Mouse (Mus musculus) lung, postnatal 0 days (tissue): ENCODE measurements around the gene Trim10. TPM values are rescaled to one million over a fixed set of nuclear protein-coding genes. Genes with fewer than 3 reads are reported as not detected.

Source experiments
- ATAC-seq: fragments of 200-750 bp; cut with Nextera tagmentation; 2 replicates; pipeline ENCODE4 v1.8.0; 2017; ENCODE audit warnings: moderate library complexity
- DNase-seq: peaks from one replicate; pipeline ENCODE4 v3.0.0-alpha.2; 2016; ENCODE audit warnings: low spot score
- H3K27ac ChIP-seq: fragments of 300-500 bp; sonication (generic); 2 replicates; pipeline ENCODE4 v1.5.1; 2014; ENCODE audit warnings: antibody characterized with exemption, mild to moderate bottlenecking, low read length, mixed read lengths
- H3K27me3 ChIP-seq: fragments of 300-500 bp; sonication (generic); replicated peaks from 2 replicates; pipeline ENCODE4 v1.6.1; 2014; ENCODE audit warnings: low read length, mixed read lengths; ENCODE audit not compliant: insufficient read depth
- H3K36me3 ChIP-seq: fragments of 300-500 bp; sonication (generic); 2 replicates; pipeline ENCODE4 v1.6.1; 2014; ENCODE audit warnings: low read length, mixed read lengths; ENCODE audit not compliant: insufficient read depth
- H3K4me1 ChIP-seq: fragments of 300-500 bp; sonication (generic); 2 replicates; pipeline ENCODE4 v1.6.1; 2014; ENCODE audit warnings: antibody characterized with exemption, low read depth, low read length, mixed read lengths; ENCODE audit not compliant: insufficient read depth
- H3K4me2 ChIP-seq: fragments of 300-500 bp; sonication (generic); replicated peaks from 2 replicates; pipeline ENCODE4 v1.6.1; 2014; ENCODE audit warnings: low read depth, mild to moderate bottlenecking, low read length, moderate library complexity, mixed read lengths
- H3K4me3 ChIP-seq: fragments of 300-500 bp; sonication (generic); 2 replicates; pipeline ENCODE4 v1.5.1; 2014; ENCODE audit warnings: low read depth, low read length
- H3K9ac ChIP-seq: fragments of 300-500 bp; sonication (generic); replicated peaks from 2 replicates; pipeline ENCODE4 v1.6.1; 2014; ENCODE audit warnings: low read depth, mild to moderate bottlenecking
- H3K9me3 ChIP-seq: fragments of 300-500 bp; sonication (generic); 2 replicates; pipeline ENCODE4 v1.6.1; 2016; ENCODE audit warnings: low read length, mixed read lengths
- CTCF ChIP-seq: IDR thresholded peaks from 2 replicates; pipeline ENCODE4 v1.5.1; 2016; ENCODE audit warnings: antibody characterized with exemption, mild to moderate bottlenecking
- EP300 ChIP-seq: IDR thresholded peaks from 2 replicates; pipeline ENCODE4 v1.6.1; 2016; ENCODE audit warnings: antibody characterized with exemption, mild to moderate bottlenecking, control low read depth
- WGBS: fragments of 180-500 bp; shearing (Covaris S2); extraction: QIAGEN DNeasy Blood & Tissue Kit; methylation state at CpG from one replicate; pipeline ENCODE4 v1.1.7; 2014; 5-methylcytosine and 5-hydroxymethylcytosine counted together
- polyA plus RNA-seq: library from polyadenylated mRNA; unstranded; fragments of >200 nt; fragmentation: Nextera tagmentation; extraction: Ambion mirVana; gene quantifications from 2 replicates; pipeline ENCODE4 v1.2.1, GENCODE M21; 2015

Trim10 gene
- polyA plus RNA-seq, 1 experiment from 2014 or later: 3.6 TPM

DNA sequence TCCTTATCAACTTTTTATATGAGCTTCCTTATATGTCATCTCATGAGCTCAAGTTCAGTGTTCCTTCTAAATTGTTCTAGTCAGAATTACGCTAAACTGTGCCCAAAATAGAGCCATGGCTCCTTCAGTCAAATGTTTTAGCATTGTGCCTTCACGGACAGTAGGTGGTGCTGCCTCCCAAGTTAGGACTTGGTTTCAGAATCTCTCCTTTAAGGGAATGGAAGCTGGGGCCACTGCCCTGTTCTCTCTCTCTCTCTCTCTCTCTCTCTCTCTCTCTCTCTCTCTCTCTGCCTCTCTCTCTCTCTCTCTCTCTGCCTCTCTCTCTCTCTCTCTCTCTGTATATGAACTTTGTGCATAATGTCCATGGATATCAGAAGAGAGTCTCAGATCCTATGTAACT is 23.0 kb downstream of the Trim10 start:
- no peaks in the 10 kb centered on the region for H3K9me3 ChIP-seq
- ATAC-seq (no peak; the same call in 1 of the 2 replicates), DNase-seq (peak; percentile 78)
- no peak overlapping the region for H3K27ac ChIP-seq
- 2% methylated on average over 2 of the region's 2 CpGs for WGBS
- no peaks in the 10 kb centered on the region for H3K27me3 ChIP-seq
- no peaks in the 10 kb centered on the region for H3K4me1 ChIP-seq
- H3K4me3 ChIP-seq: no peak overlapping the region
- TF ChIP-seq EP300 (no peak), CTCF (peak; percentile 84)
- H3K9ac ChIP-seq: no peak overlapping the region
- H3K4me2 ChIP-seq: no peak overlapping the region
- H3K36me3 ChIP-seq: no peaks in the 10 kb centered on the region

DNA sequence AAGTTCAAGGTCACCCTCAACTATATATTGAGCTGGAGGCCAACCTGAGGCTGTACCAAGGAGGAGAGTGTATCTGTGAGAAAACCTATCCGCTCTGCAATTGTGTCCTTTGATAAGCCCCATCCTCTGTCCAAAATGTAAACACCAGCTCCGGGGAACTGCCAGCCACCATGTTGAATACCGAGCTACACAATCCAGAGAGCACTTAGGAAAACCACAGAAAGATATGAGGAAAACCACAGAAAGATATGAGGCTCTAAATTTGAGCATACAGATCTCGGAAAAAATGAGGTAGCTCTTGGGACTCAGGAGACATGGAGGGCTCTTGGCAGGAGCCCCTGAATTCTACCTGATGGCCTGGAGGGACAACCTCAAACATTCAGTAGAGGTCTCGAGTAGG is 24.0 kb downstream of the Trim10 start:
- ATAC-seq: no peak
- Histone ChIP-seq H3K27ac (no peak overlapping the region), H3K4me2 (no peak overlapping the region), H3K9ac (no peak overlapping the region), H3K27me3 (no peaks in the 10 kb centered on the region), H3K36me3 (no peaks in the 10 kb centered on the region), H3K4me1 (no peaks in the 10 kb centered on the region), H3K4me3 (no peak overlapping the region), H3K9me3 (no peaks in the 10 kb centered on the region)
- 32% methylated on average over 5 of the region's 5 CpGs for WGBS
- no peak for DNase-seq
- TF ChIP-seq EP300 (no peak), CTCF (no peak)

DNA sequence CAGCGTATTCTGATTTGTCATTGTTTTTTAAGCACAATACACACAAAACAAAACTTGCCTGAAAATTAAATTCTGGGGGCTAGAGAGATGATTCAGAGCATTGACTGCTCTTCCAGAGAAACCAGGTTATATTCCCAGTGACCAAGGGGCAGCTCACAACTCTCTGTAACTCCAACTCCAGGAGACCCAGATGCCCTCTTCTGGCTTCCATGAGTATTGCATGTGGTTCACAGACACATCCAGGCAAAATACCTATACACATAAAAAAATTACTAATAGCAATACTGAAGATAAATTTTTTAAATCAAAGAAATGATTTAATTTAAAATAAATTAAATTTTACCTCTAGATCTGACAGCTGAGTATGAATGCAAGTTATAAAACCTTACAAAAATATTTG is 27.2 kb downstream of the Trim10 start:
- DNase-seq (peak; percentile 59), ATAC-seq (no peak)
- peak; percentile 70 for TF ChIP-seq CTCF
- TF ChIP-seq EP300: no peak
- Histone ChIP-seq H3K4me2 (no peak overlapping the region), H3K9me3 (no peaks in the 10 kb centered on the region), H3K27me3 (no peaks in the 10 kb centered on the region), H3K9ac (no peak overlapping the region), H3K36me3 (no peaks in the 10 kb centered on the region), H3K27ac (no peak overlapping the region), H3K4me3 (no peak overlapping the region), H3K4me1 (no peaks in the 10 kb centered on the region)
- 100% methylated on average over 1 of the region's 1 CpGs for WGBS

DNA sequence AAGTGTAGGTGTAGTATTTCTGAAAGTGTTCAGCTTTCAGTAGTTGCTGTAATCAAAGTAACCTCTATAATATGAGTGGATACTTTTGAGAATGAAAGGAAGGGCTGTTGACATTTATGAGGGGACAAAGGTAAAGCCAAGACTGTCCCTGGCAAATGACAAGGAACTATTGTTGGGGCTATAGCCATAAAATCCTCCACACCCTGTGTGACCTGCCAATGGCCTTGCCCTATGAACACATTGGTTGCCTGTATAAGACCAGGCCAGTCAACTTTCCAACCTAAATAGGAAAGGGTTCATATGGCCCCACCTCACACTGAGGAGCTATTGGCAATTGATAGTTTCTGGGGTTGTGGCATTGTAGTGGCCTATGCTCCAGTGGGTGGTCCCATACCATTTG is 27.7 kb downstream of the Trim10 start:
- H3K9me3 ChIP-seq: no peaks in the 10 kb centered on the region

DNA sequence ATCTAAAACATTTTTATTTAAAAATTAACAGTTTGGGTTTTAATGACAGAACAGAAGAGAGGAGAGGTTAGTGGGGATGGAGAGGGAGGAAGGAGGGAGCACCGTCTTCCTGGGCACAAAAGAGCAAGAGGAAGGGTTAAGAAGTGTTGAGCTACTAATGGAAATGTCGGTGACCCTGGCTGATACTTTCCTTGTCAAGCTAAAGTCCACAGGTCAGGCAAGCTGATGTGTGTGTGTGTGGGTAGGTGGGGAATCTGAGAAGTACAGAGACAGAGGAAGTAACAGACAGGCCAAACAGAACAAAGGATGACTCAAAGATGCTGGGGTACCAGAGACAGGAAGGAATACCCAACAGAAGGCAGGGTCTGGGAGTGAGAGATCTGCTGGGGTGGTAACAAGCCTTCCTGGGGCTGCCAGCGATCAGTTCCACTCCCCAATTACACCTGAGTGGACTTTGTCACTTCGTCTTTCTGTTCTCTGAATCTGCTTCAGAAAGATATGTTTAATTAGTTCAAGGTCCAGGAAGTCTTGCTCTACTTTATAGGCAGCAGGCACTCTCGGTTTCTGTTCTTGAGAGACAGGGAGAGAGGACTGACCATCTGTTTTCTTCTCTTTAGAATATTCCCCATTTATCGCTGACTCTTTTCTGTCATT is 28.3 kb downstream of the Trim10 start, which contains the start of gene Trim31:
Gene Trim31, plus strand, starts transcription at position 567 of the 654 bp plus-strand sequence.
- Histone ChIP-seq H3K4me2 (no peak within 1 kb of the TSS), H3K36me3 (no peaks in the 10 kb centered on the region), H3K4me3 (no peak within 1 kb of the TSS), H3K27me3 (no peaks in the 10 kb centered on the region), H3K9ac (no peak within 1 kb of the TSS), H3K27ac (no peak within 1 kb of the TSS), H3K9me3 (no peaks in the 10 kb centered on the region), H3K4me1 (no peaks in the 10 kb centered on the region)
- 69% methylated on average over 6 of the region's 6 CpGs for WGBS
- DNase-seq: no peak
- no peak for ATAC-seq
- TF ChIP-seq EP300: no peak
- TF ChIP-seq CTCF: no peak

More for the DNA sequence above, 27.7 kb downstream of the Trim10 start:
- no peak overlapping the region for H3K9ac ChIP-seq
- no peak for DNase-seq
- H3K36me3 ChIP-seq: no peaks in the 10 kb centered on the region
- no peak overlapping the region for H3K4me3 ChIP-seq
- H3K4me1 ChIP-seq: no peaks in the 10 kb centered on the region
- H3K27me3 ChIP-seq: no peaks in the 10 kb centered on the region
- no peak for ATAC-seq
- H3K27ac ChIP-seq: no peak overlapping the region
- TF ChIP-seq EP300 (no peak), CTCF (no peak)
- no peak overlapping the region for H3K4me2 ChIP-seq

DNA sequence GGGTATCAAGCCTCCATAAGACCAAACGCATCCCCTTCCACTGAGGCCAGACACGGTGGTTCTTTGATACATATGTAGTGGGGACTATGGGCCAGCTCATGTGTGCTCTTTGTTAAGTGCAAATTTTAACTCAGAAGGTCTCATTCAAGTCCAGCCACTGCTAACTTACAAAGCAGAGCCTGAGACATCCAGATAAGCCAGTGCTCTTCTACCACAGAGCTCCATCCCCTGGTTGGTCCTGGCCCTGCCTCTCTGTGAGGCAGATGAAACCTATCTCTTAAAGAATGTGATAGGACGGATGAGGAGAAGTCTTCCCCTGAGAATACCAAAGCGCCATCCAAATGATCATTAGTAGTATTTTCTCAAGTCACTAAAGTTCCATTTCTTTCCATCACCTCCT is 30.0 kb downstream of the Trim10 start:
- no peaks in the 10 kb centered on the region for H3K9me3 ChIP-seq
- H3K27ac ChIP-seq: no peak overlapping the region
- no peak overlapping the region for H3K9ac ChIP-seq
- H3K27me3 ChIP-seq: no peaks in the 10 kb centered on the region
- TF ChIP-seq EP300 (no peak), CTCF (no peak)
- no peak overlapping the region for H3K4me3 ChIP-seq
- no peaks in the 10 kb centered on the region for H3K36me3 ChIP-seq
- 74% methylated on average over 4 of the region's 4 CpGs for WGBS
- DNase-seq (no peak), ATAC-seq (no peak)
- no peak overlapping the region for H3K4me2 ChIP-seq
- no peaks in the 10 kb centered on the region for H3K4me1 ChIP-seq

DNA sequence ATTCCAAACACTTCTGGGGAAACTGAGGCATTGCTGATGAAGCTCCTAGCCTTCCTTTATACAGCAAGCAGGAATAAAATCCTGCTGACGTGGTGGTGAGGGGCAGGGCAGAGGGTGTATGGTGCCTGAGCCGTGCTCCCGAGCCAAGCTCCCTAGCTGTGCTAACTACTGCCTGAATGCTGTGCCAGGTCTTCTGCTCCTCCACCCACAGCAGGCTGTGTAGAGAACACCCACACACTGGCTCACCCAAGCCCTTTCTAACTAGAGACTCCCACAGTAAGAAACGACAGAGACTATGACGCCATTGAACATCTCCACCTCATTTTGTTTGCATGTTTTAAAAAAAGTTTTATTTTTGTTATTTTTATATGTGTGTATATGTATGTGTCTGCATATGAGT is 30.6 kb downstream of the Trim10 start:
- WGBS: 79% methylated on average over 5 of the region's 5 CpGs

More for the DNA sequence above, 30.6 kb downstream of the Trim10 start:
- Histone ChIP-seq H3K4me3 (no peak overlapping the region), H3K36me3 (no peaks in the 10 kb centered on the region), H3K9ac (no peak overlapping the region), H3K27me3 (no peaks in the 10 kb centered on the region), H3K9me3 (no peaks in the 10 kb centered on the region), H3K4me1 (no peaks in the 10 kb centered on the region), H3K4me2 (no peak overlapping the region), H3K27ac (no peak overlapping the region)
- TF ChIP-seq CTCF: no peak
- no peak for ATAC-seq
- no peak for DNase-seq
